Mouse (Mus musculus): ENCODE measurements at regions not wholly inside any gene's neighbourhood (a gene's known extent, or its start where the extent isn't known, plus 50 kb on each side); places are given as distances from the start of the nearest gene placed in this dataset.
A peak's percentile ranks its signal among the peaks of the same experiment; 100 is the strongest.

- no peak for TF ChIP-seq CTCF (IDR thresholded peaks at IDR 0.05; ENCODE audit: low read depth)
- no peaks in the 10 kb centered on the region for H3K9me3 ChIP-seq (ENCODE audit: low read depth, low read length)
- H3K9ac ChIP-seq = no peak overlapping the region
- no peak overlapping the region for H3K4me3 ChIP-seq (ENCODE audit: low read depth, low read length)
- no peaks in the 10 kb centered on the region for H3K27me3 ChIP-seq (ENCODE audit: insufficient read depth, low read length)
- H3K36me3 ChIP-seq (ENCODE audit: insufficient read depth) = no peaks in the 10 kb centered on the region
- WGBS = 74% methylated on average over 1 of the region's 1 CpGs
- DNase-seq (no peak), ATAC-seq (ENCODE audit: insufficient read depth) (no peak)
- H3K4me2 ChIP-seq = no peak overlapping the region
- H3K4me1 ChIP-seq (ENCODE audit: insufficient read depth) = no peaks in the 10 kb centered on the region
- H3K27ac ChIP-seq (ENCODE audit: low read depth) = no peak overlapping the region
Observed at GRCm38 (mm10) chr15:42301956-42302355, 2167.8 kb downstream of the 9330182O14Rik start.

- no peak for TF ChIP-seq CTCF (IDR thresholded peaks at IDR 0.05; ENCODE audit: low read depth)
- H3K4me2 ChIP-seq = no peak overlapping the region
- H3K27ac ChIP-seq (ENCODE audit: low read depth) = no peak overlapping the region
- WGBS = 82% methylated on average over 3 of the region's 3 CpGs
- no peaks in the 10 kb centered on the region for H3K4me1 ChIP-seq (ENCODE audit: insufficient read depth)
- no peaks in the 10 kb centered on the region for H3K36me3 ChIP-seq (ENCODE audit: insufficient read depth)
- no peaks in the 10 kb centered on the region for H3K27me3 ChIP-seq (ENCODE audit: insufficient read depth, low read length)
- no peak overlapping the region for H3K9ac ChIP-seq
- ATAC-seq (ENCODE audit: insufficient read depth) = no peak
- H3K9me3 ChIP-seq (ENCODE audit: low read depth, low read length) = no peaks in the 10 kb centered on the region
- H3K4me3 ChIP-seq (ENCODE audit: low read depth, low read length) = no peak overlapping the region
- no peak for DNase-seq
Observed at GRCm38 (mm10) chr15:42304097-42304496, 2169.9 kb downstream of the 9330182O14Rik start.

GRCm38 (mm10) chr15:42309586-42309985, 2175.4 kb downstream of the 9330182O14Rik start:
- Histone ChIP-seq H3K4me3 (ENCODE audit: low read depth, low read length) (no peak overlapping the region), H3K27ac (ENCODE audit: low read depth) (no peak overlapping the region), H3K27me3 (ENCODE audit: insufficient read depth, low read length) (no peaks in the 10 kb centered on the region), H3K4me1 (ENCODE audit: insufficient read depth) (no peaks in the 10 kb centered on the region), H3K9ac (no peak overlapping the region), H3K9me3 (ENCODE audit: low read depth, low read length) (no peaks in the 10 kb centered on the region), H3K4me2 (no peak overlapping the region), H3K36me3 (ENCODE audit: insufficient read depth) (no peaks in the 10 kb centered on the region)
- DNase-seq (peak; percentile 72), ATAC-seq (ENCODE audit: insufficient read depth) (peak; percentile 56; the same call in 1 of the 2 replicates)
- WGBS = 33% methylated on average over 5 of the region's 5 CpGs
- TF ChIP-seq CTCF (IDR thresholded peaks at IDR 0.05; ENCODE audit: low read depth) = no peak

- Histone ChIP-seq H3K27ac (ENCODE audit: low read depth) (no peak overlapping the region; the same call in 1 of the 2 replicates), H3K4me2 (no peak overlapping the region), H3K36me3 (ENCODE audit: insufficient read depth) (no peaks in the 10 kb centered on the region), H3K27me3 (ENCODE audit: insufficient read depth, low read length) (no peaks in the 10 kb centered on the region), H3K9ac (no peak overlapping the region), H3K9me3 (ENCODE audit: low read depth, low read length) (no peaks in the 10 kb centered on the region), H3K4me1 (ENCODE audit: insufficient read depth) (no peaks in the 10 kb centered on the region), H3K4me3 (ENCODE audit: low read depth, low read length) (no peak overlapping the region)
- DNase-seq = peak; percentile 51
- WGBS = 28% methylated on average over 4 of the region's 4 CpGs
- no peak for TF ChIP-seq CTCF (IDR thresholded peaks at IDR 0.05; ENCODE audit: low read depth)
- ATAC-seq (ENCODE audit: insufficient read depth) = no peak
Observed at GRCm38 (mm10) chr15:42311166-42311565, 2177.0 kb downstream of the 9330182O14Rik start.

- no peak overlapping the region for H3K4me2 ChIP-seq
- ATAC-seq (ENCODE audit: insufficient read depth) = no peak
- 88% methylated on average over 1 of the region's 1 CpGs for WGBS
- no peak for TF ChIP-seq CTCF (IDR thresholded peaks at IDR 0.05; ENCODE audit: low read depth)
- H3K9ac ChIP-seq = no peak overlapping the region
- H3K9me3 ChIP-seq (ENCODE audit: low read depth, low read length) = no peaks in the 10 kb centered on the region
- no peaks in the 10 kb centered on the region for H3K36me3 ChIP-seq (ENCODE audit: insufficient read depth)
- H3K4me3 ChIP-seq (ENCODE audit: low read depth, low read length) = no peak overlapping the region
- no peak for DNase-seq
- H3K27ac ChIP-seq (ENCODE audit: low read depth) = no peak overlapping the region
- H3K4me1 ChIP-seq (ENCODE audit: insufficient read depth) = no peaks in the 10 kb centered on the region
- no peaks in the 10 kb centered on the region for H3K27me3 ChIP-seq (ENCODE audit: insufficient read depth, low read length)
Observed at GRCm38 (mm10) chr15:42320349-42320748, 2186.2 kb downstream of the 9330182O14Rik start.

GRCm38 (mm10) chr15:42322940-42323339, 2188.8 kb downstream of the 9330182O14Rik start:
- WGBS = 80% methylated on average over 1 of the region's 1 CpGs
- DNase-seq = no peak
- Histone ChIP-seq H3K4me2 (no peak overlapping the region), H3K4me3 (ENCODE audit: low read depth, low read length) (no peak overlapping the region), H3K36me3 (ENCODE audit: insufficient read depth) (no peaks in the 10 kb centered on the region), H3K27me3 (ENCODE audit: insufficient read depth, low read length) (no peaks in the 10 kb centered on the region), H3K4me1 (ENCODE audit: insufficient read depth) (no peaks in the 10 kb centered on the region), H3K27ac (ENCODE audit: low read depth) (no peak overlapping the region), H3K9ac (no peak overlapping the region), H3K9me3 (ENCODE audit: low read depth, low read length) (no peaks in the 10 kb centered on the region)
- no peak for ATAC-seq (ENCODE audit: insufficient read depth)
- TF ChIP-seq CTCF (IDR thresholded peaks at IDR 0.05; ENCODE audit: low read depth) = no peak

GRCm38 (mm10) chr15:42325221-42325620, 2191.1 kb downstream of the 9330182O14Rik start:
- ATAC-seq (ENCODE audit: insufficient read depth) (no peak; the same call in 1 of the 2 replicates), DNase-seq (peak; percentile 27)
- H3K27ac ChIP-seq (ENCODE audit: low read depth) = no peak overlapping the region
- WGBS = 54% methylated on average over 4 of the region's 4 CpGs
- no peaks in the 10 kb centered on the region for H3K9me3 ChIP-seq (ENCODE audit: low read depth, low read length)
- no peak overlapping the region for H3K4me2 ChIP-seq
- no peaks in the 10 kb centered on the region for H3K27me3 ChIP-seq (ENCODE audit: insufficient read depth, low read length)
- no peak overlapping the region for H3K4me3 ChIP-seq (ENCODE audit: low read depth, low read length)
- no peaks in the 10 kb centered on the region for H3K4me1 ChIP-seq (ENCODE audit: insufficient read depth)
- no peaks in the 10 kb centered on the region for H3K36me3 ChIP-seq (ENCODE audit: insufficient read depth)
- no peak for TF ChIP-seq CTCF (IDR thresholded peaks at IDR 0.05; ENCODE audit: low read depth)
- no peak overlapping the region for H3K9ac ChIP-seq

- 62% methylated on average over 6 of the region's 6 CpGs for WGBS
- DNase-seq = no peak
- Histone ChIP-seq H3K9ac (no peak overlapping the region), H3K4me2 (no peak overlapping the region), H3K4me3 (ENCODE audit: low read depth, low read length) (no peak overlapping the region), H3K27me3 (ENCODE audit: insufficient read depth, low read length) (no peaks in the 10 kb centered on the region), H3K9me3 (ENCODE audit: low read depth, low read length) (no peaks in the 10 kb centered on the region), H3K27ac (ENCODE audit: low read depth) (no peak overlapping the region), H3K4me1 (ENCODE audit: insufficient read depth) (no peaks in the 10 kb centered on the region), H3K36me3 (ENCODE audit: insufficient read depth) (no peaks in the 10 kb centered on the region)
- TF ChIP-seq CTCF (IDR thresholded peaks at IDR 0.05; ENCODE audit: low read depth) = no peak
- no peak for ATAC-seq (ENCODE audit: insufficient read depth)
Observed at GRCm38 (mm10) chr15:42328535-42328934, 2194.4 kb downstream of the 9330182O14Rik start.

Measured in lung, embryonic 14.5 days (tissue).